Mouse (Mus musculus) thymus, adult 2 months (tissue): ENCODE data around the gene 9230102O04Rik.

Experiments
- CTCF ChIP-seq: fragments of 200-500 bp; IDR thresholded peaks from 2 replicates; pipeline ENCODE4 v1.5.1; 2012; ENCODE audit warnings: mild to moderate bottlenecking, control low read depth, low read length, moderate library complexity, borderline replicate concordance; ENCODE audit not compliant: control insufficient read depth, poor library complexity, insufficient read depth; ENCODE audit errors: extremely low read depth
- POLR2A ChIP-seq: fragments of 200-500 bp; IDR thresholded peaks from 2 replicates; pipeline ENCODE4 v1.6.1; 2012; ENCODE audit warnings: mild to moderate bottlenecking, low read length, control low read depth, moderate library complexity; ENCODE audit not compliant: control insufficient read depth, poor library complexity, insufficient read depth; ENCODE audit errors: extremely low read depth

DNA sequence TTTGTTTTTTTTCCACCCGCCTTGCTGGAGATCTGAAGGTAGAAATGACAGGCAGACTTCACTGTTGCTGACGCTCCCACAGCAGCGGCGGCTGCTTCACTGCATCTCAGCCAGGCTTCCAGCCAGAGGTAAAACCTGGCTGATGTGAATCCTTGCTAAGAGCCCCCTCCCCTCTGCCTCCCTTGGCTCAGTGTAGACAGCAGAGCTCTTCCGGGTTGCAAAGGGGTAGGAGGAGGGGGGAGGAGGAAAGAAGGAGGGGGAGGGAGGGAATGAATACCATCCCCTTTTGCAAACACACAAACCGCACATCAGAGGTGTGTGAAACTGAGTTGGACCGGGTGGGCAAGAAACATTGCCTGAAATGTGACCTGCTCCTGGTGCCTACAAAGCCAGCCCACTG lies 1.7 kb downstream of the 9230102O04Rik start:
- TF ChIP-seq CTCF (no peak), POLR2A (no peak)
